Mouse (Mus musculus) C3H10T1/2 (cell line): ENCODE measurements around the gene Mlf2. TPM values are rescaled to one million over a fixed set of nuclear protein-coding genes. Genes with fewer than 3 reads are reported as not detected.

ENCODE experiments used
- polyA plus RNA-seq, 2 experiments: library from polyadenylated mRNA; unstranded; fragments of >200 nt; fragmentation: generic; extraction: Trizol; gene quantifications; one replicate each; pipeline ENCODE4 v1.2.1; 2012; ENCODE audit warnings: missing spikeins in 2 of 2

Mlf2 gene
- polyA plus RNA-seq, result 100 to 1,000 TPM; 293 to 332 TPM

GRCm38 (mm10) chr6:124930754-124931524 lies at the start of gene Mlf2:
Gene Mlf2, plus strand, starts transcription at chr6:124931386.

GRCm38 (mm10) chr6:124887986-124888385 lies 43.2 kb upstream of the Mlf2 start, which contains the start of gene Cd4:
Gene Cd4, minus strand, starts transcription at chr6:124888221.

GRCm38 (mm10) chr6:124911533-124912218 lies 19.5 kb upstream of the Mlf2 start, which contains the start of gene Lag3:
Gene Lag3, minus strand, starts transcription at chr6:124911705.

GRCm38 (mm10) chr6:124919695-124920317 lies 11.4 kb upstream of the Mlf2 start, which contains the start of gene Ptms:
Gene Ptms, minus strand, starts transcription at chr6:124920103.

GRCm38 (mm10) chr6:124965088-124965719 lies 34.0 kb downstream of the Mlf2 start, which contains the start of gene Cops7a:
Gene Cops7a, minus strand, starts transcription at chr6:124965538.

Other genes starting within 250 kb of the Mlf2 start
- 100 to 1,000 TPM in 1 of 2 experiments, 10 to 100 TPM in 1; 89.9 to 126 TPM for gene Emg1, start 219.2 kb upstream of the Mlf2 start, polyA plus RNA-seq
- 100 to 1,000 TPM; 220 to 503 TPM for gene Phb2, start 219.1 kb upstream of the Mlf2 start, polyA plus RNA-seq
- 1 to 10 TPM; 2.3 to 5.1 TPM for gene Ptpn6, start 192.7 kb upstream of the Mlf2 start, polyA plus RNA-seq
- gene Grcc10, start 190.0 kb upstream of the Mlf2 start, polyA plus RNA-seq, result 100 to 1,000 TPM; 306 to 579 TPM
- under 1 TPM; 0.01 to 0.13 TPM for gene Gm45234, start 175.4 kb upstream of the Mlf2 start, polyA plus RNA-seq
- gene Atn1, start 174.9 kb upstream of the Mlf2 start, polyA plus RNA-seq, result 10 to 100 TPM; 23.4 to 84.9 TPM
- 10 to 100 TPM in 1 of 2 experiments, 1 to 10 TPM in 1; 1.9 to 14.4 TPM for gene Eno2, start 161.7 kb upstream of the Mlf2 start, polyA plus RNA-seq
- under 1 TPM; 0.04 to 0.31 TPM for gene Lrrc23, start 151.7 kb upstream of the Mlf2 start, polyA plus RNA-seq
- gene Spsb2, start 122.7 kb upstream of the Mlf2 start, polyA plus RNA-seq, result 10 to 100 TPM; 25.7 to 50.6 TPM
- gene Tpi1, start 117.1 kb upstream of the Mlf2 start, polyA plus RNA-seq, result 100 to 1,000 TPM; 586 to 773 TPM
- gene Usp5, start 101.9 kb upstream of the Mlf2 start, polyA plus RNA-seq, result 100 to 1,000 TPM; 101 to 117 TPM
- 100 to 1,000 TPM in 1 of 2 experiments, 10 to 100 TPM in 1; 55.6 to 112 TPM for gene Cdca3, start 101.8 kb upstream of the Mlf2 start, polyA plus RNA-seq
- gene Gnb3, start 91.1 kb upstream of the Mlf2 start, polyA plus RNA-seq, result under 1 TPM; 0.01 to 0.12 TPM
- 10 to 100 TPM in 1 of 2 experiments, 1 to 10 TPM in 1; 4.9 to 50.4 TPM for gene P3h3, start 73.6 kb upstream of the Mlf2 start, polyA plus RNA-seq
- 1 to 10 TPM in 1 of 2 experiments, under 1 TPM in 1; 0.09 to 3.1 TPM for gene Gpr162, start 67.4 kb upstream of the Mlf2 start, polyA plus RNA-seq
- under 1 TPM in 1 of 2 experiments, not detected in 1; 0.04 TPM for gene Cd4, start 43.2 kb upstream of the Mlf2 start, polyA plus RNA-seq
- 1 to 10 TPM in 1 of 2 experiments, under 1 TPM in 1; 0.13 to 1.9 TPM for gene Lag3, start 19.7 kb upstream of the Mlf2 start, polyA plus RNA-seq
- gene Ptms, start 11.3 kb upstream of the Mlf2 start, polyA plus RNA-seq, result 1,000 to 10,000 TPM; 2,499 to 3,064 TPM
- gene Cops7a, start 34.2 kb downstream of the Mlf2 start, polyA plus RNA-seq, result 100 to 1,000 TPM in 1 of 2 experiments, 10 to 100 TPM in 1; 99.3 to 123 TPM
- 10 to 100 TPM in 1 of 2 experiments, 1 to 10 TPM in 1; 3.0 to 14.0 TPM for gene Pianp, start 65.3 kb downstream of the Mlf2 start, polyA plus RNA-seq
- gene Zfp384, start 77.8 kb downstream of the Mlf2 start, polyA plus RNA-seq, result 10 to 100 TPM in 1 of 2 experiments, 1 to 10 TPM in 1; 9.5 to 27.6 TPM
- 10 to 100 TPM; 15.4 to 76.7 TPM for gene Ing4, start 108.4 kb downstream of the Mlf2 start, polyA plus RNA-seq
- 1 to 10 TPM in 1 of 2 experiments, under 1 TPM in 1; 0.32 to 8.6 TPM for gene Acrbp, start 118.3 kb downstream of the Mlf2 start, polyA plus RNA-seq
- under 1 TPM in 1 of 2 experiments, not detected in 1; 0.09 TPM for gene Lpar5, start 136.5 kb downstream of the Mlf2 start, polyA plus RNA-seq
- 100 to 1,000 TPM in 1 of 2 experiments, 10 to 100 TPM in 1; 17.2 to 106 TPM for gene Chd4, start 164.6 kb downstream of the Mlf2 start, polyA plus RNA-seq
- gene Nop2, start 200.5 kb downstream of the Mlf2 start, polyA plus RNA-seq, result 10 to 100 TPM; 25.7 to 58.8 TPM
- 10 to 100 TPM in 1 of 2 experiments, 1 to 10 TPM in 1; 4.2 to 22.1 TPM for gene Iffo1, start 213.9 kb downstream of the Mlf2 start, polyA plus RNA-seq
- gene Gapdh, start 235.1 kb downstream of the Mlf2 start, polyA plus RNA-seq, result 1,000 to 10,000 TPM; 2,700 to 7,122 TPM